Mouse (Mus musculus) liver, adult 2 months (tissue): ENCODE results near the gene Hmg20b. TPM values are rescaled to one million over a fixed set of nuclear protein-coding genes. Genes with fewer than 3 reads are reported as not detected.

Experiments
- DNase-seq: peaks from one replicate; pipeline ENCODE4 v3.0.0-alpha.2; 2011; ENCODE audit warnings: low read depth, low spot score; ENCODE audit errors: extremely low read depth
- H3K27ac ChIP-seq: fragments of 200-500 bp; replicated peaks from 2 replicates; pipeline ENCODE4 v1.5.1; 2012; ENCODE audit warnings: low read depth, mild to moderate bottlenecking, control low read depth, inconsistent platforms, low read length; ENCODE audit not compliant: insufficient read depth
- H3K27me3 ChIP-seq: fragments of 200-500 bp; 2 replicates; pipeline ENCODE4 v1.6.1; 2012; ENCODE audit warnings: mild to moderate bottlenecking, moderate library complexity, low read length, inconsistent platforms; ENCODE audit not compliant: control insufficient read depth, insufficient read depth
- H3K36me3 ChIP-seq: fragments of 200-500 bp; 2 replicates; pipeline ENCODE4 v1.6.1; 2012; ENCODE audit warnings: low read length, inconsistent platforms; ENCODE audit not compliant: control insufficient read depth, insufficient read depth
- H3K4me1 ChIP-seq: fragments of 200-500 bp; 2 replicates; pipeline ENCODE4 v1.6.1; 2011; ENCODE audit warnings: low read length; ENCODE audit not compliant: control insufficient read depth, insufficient read depth
- H3K4me3 ChIP-seq: fragments of 200-500 bp; 2 replicates; pipeline ENCODE4 v1.5.1; 2011; ENCODE audit warnings: low read depth, mild to moderate bottlenecking, control low read depth, low read length, moderate library complexity; ENCODE audit not compliant: insufficient read depth
- H3K79me2 ChIP-seq: fragments of 200-500 bp; 2 replicates; pipeline ENCODE4 v1.6.1; 2012; ENCODE audit warnings: inconsistent platforms, mild to moderate bottlenecking, low read length, moderate library complexity; ENCODE audit not compliant: control insufficient read depth, insufficient read depth
- H3K9ac ChIP-seq: fragments of 200-500 bp; 2 replicates; pipeline ENCODE4 v1.6.1; 2012; ENCODE audit warnings: low read depth, mild to moderate bottlenecking, control low read depth, inconsistent platforms, low read length
- CTCF ChIP-seq: fragments of 200-500 bp; IDR thresholded peaks from 2 replicates; pipeline ENCODE4 v1.5.1; 2011; ENCODE audit warnings: low read depth, low read length, control low read depth
- POLR2A ChIP-seq: fragments of 200-500 bp; IDR thresholded peaks from 2 replicates; pipeline ENCODE4 v1.6.1; 2011; ENCODE audit warnings: low read length, control low read depth; ENCODE audit not compliant: insufficient read depth; ENCODE audit errors: extremely low read depth
- WGBS: fragments of 180-500 bp; shearing (Covaris S2); methylation state at CpG from one replicate; pipeline ENCODE4 v1.1.7; 2018; 5-methylcytosine and 5-hydroxymethylcytosine counted together
- polyA plus RNA-seq: library from polyadenylated mRNA; depleted of rRNA; stranded (reverse); fragments of >200 nt; gene quantifications from 2 replicates; pipeline ENCODE4 v1.2.3, GENCODE M21; 2012
- total RNA-seq: library from RNA; depleted of rRNA; stranded (reverse); fragments of >200 nt; gene quantifications from 2 replicates; pipeline ENCODE4 v1.2.3, GENCODE M21; 2014

Gene Hmg20b
- total and polyA plus RNA-seq, 2 experiments, result 9.9 to 54.0 TPM

GRCm38 (mm10) chr10:81340551-81341332, 9.5 kb downstream of the Hmg20b start:
- WGBS, result 58% methylated on average over 17 of the region's 17 CpGs
- H3K36me3 ChIP-seq, result no peaks in the 10 kb centered on the region
- H3K79me2 ChIP-seq, result no peaks in the 10 kb centered on the region
- H3K27me3 ChIP-seq, result peaks cover 8% of the 10 kb centered on the region
- H3K27ac ChIP-seq, result no peak overlapping the region
- TF ChIP-seq CTCF, result no peak
- no peak for TF ChIP-seq POLR2A
- H3K9ac ChIP-seq, result no peak overlapping the region
- H3K4me1 ChIP-seq, result no peaks in the 10 kb centered on the region
- no peak overlapping the region for H3K4me3 ChIP-seq
- no peak for DNase-seq

DNA sequence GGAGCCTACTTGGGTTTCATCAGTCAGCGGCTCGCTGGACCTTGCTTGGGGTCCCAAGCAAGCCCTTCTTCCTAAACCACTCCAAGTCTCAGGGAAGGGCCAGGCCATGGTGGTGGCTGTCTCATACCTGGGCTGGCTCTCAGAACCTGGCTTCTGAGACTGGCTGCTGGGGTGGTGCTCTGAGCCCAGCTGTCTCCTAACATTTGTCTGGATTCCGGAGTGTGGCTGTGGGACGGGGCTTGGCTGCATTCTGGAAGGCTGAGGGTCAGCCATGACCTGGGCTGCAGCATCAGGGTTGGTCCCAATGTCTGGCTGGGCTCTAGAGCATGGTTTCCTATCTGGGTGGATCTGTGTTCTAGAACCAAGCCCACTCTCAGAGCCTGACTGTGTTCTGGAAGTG, 13.7 kb downstream of the Hmg20b start:
- H3K4me1 ChIP-seq, result no peaks in the 10 kb centered on the region
- H3K4me3 ChIP-seq, result no peak overlapping the region
- TF ChIP-seq CTCF, result no peak
- TF ChIP-seq POLR2A, result no peak
- H3K79me2 ChIP-seq, result no peaks in the 10 kb centered on the region
- DNase-seq, result no peak
- 94% methylated on average over 4 of the region's 4 CpGs for WGBS
- no peak overlapping the region for H3K27ac ChIP-seq
- no peak overlapping the region for H3K9ac ChIP-seq
- H3K27me3 ChIP-seq, result no peaks in the 10 kb centered on the region
- H3K36me3 ChIP-seq, result no peaks in the 10 kb centered on the region

- Histone ChIP-seq H3K27me3 (no peaks in the 10 kb centered on the region), H3K79me2 (no peaks in the 10 kb centered on the region), H3K9ac (no peak overlapping the region), H3K4me3 (no peak overlapping the region), H3K27ac (no peak overlapping the region), H3K4me1 (no peaks in the 10 kb centered on the region), H3K36me3 (no peaks in the 10 kb centered on the region)
- 77% methylated on average over 18 of the region's 19 CpGs for WGBS
- TF ChIP-seq POLR2A, result no peak
- TF ChIP-seq CTCF, result no peak
- DNase-seq, result no peak
These were observed 14.6 kb downstream of the Hmg20b start for GRCm38 (mm10) chr10:81335393-81336340.

DNA sequence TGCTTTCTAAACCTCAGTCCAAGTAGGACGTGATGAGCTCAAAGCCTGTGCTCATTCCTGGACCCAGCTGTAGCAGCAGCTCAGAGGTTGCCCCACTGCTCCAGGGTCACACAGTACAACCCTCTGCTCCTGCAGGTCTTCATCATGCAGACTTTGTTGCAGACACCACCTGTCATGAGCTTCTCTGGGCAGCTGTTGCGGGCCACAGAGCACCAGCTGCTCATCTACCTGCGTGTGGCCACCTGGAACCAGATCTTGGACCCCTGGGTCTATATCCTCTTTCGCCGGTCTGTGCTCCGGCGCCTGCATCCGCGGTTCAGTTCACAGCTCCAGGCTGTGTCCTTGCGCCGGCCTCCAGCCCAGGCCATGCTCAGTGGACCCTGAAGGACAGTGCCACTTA, 16.0 kb downstream of the Hmg20b start:
- Histone ChIP-seq H3K9ac (no peak overlapping the region), H3K27me3 (no peaks in the 10 kb centered on the region), H3K4me3 (no peak overlapping the region), H3K27ac (no peak overlapping the region), H3K4me1 (no peaks in the 10 kb centered on the region; the same call in 1 of the 2 replicates), H3K79me2 (no peaks in the 10 kb centered on the region), H3K36me3 (no peaks in the 10 kb centered on the region)
- 83% methylated on average over 11 of the region's 11 CpGs for WGBS
- no peak for DNase-seq
- TF ChIP-seq CTCF, result no peak
- no peak for TF ChIP-seq POLR2A

DNA sequence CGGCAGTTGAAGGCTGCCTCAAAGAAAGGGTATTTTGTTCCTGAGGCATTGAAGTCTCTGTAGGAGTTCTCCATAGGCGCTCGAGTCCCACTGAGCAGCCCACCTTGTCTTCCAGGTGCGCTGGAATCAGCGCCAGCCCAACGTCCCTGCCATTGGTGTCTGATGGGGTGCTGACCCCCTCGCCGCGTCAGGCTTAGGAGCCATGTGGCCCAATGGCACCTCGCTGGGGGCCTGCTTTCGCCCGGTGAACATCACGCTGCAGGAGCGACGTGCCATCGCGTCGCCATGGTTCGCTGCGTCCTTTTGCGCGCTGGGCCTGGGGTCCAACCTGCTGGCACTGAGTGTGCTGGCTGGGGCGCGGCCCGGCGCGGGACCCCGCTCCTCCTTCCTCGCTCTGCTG, 18.0 kb downstream of the Hmg20b start:
- Histone ChIP-seq H3K79me2 (no peaks in the 10 kb centered on the region), H3K4me3 (no peak overlapping the region), H3K36me3 (no peaks in the 10 kb centered on the region), H3K27ac (no peak overlapping the region), H3K4me1 (no peaks in the 10 kb centered on the region; the same call in 1 of the 2 replicates), H3K27me3 (no peaks in the 10 kb centered on the region), H3K9ac (no peak overlapping the region)
- DNase-seq, result no peak
- no peak for TF ChIP-seq POLR2A
- no peak for TF ChIP-seq CTCF
- WGBS, result 35% methylated on average over 29 of the region's 29 CpGs
